Mouse (Mus musculus) right cerebral cortex, postnatal 36 days (tissue): Measurements from ENCODE around the gene Bcl2l12.

Experiments used
- DNase-seq, 2 experiments: peaks; one replicate each; pipeline ENCODE4 v3.0.0; 2022; ENCODE audit warnings: low spot score in 2 of 2, mixed read lengths in 1 of 2

Gene Bcl2l12

DNA sequence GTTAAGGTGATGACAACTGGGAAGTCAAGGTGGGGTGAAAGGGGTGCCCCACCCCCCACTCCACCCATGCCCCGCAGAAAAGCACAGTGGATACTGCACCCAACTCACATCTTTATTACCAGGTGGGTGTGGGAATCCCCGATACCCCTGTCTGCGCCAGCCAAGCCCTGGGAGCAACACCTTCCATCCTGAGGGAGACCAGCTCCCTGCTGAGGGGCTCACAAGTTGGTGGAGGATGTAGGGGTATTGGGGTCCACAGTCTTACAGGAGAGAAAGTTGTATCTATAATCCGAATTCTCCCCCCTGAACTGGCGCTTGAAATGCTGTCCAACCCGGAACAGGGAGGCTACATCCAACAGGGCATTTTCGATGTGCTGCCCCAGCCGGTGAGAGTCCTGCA, 39.2 kb downstream of the Bcl2l12 start:
- peak in 1 of 2 experiments; percentile 0 for DNase-seq

DNA sequence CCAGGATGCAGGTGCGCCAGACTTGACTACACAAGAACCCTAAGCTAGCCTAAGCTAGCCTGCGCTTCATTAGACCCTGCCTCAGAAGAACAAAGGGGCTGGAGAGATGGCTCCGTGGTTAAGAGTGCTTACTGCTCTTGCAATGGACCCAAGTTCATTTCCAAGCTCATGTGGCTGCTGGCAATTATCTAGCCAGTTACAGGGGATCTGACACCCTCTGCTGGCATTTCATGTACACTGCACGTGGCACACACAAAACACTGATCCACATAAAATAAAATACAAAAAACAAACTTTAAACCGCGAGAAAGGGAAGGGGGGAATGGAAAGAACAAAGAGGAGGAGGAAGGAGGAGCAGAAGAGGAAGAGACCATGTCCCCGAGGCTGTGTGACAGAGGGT, 40.3 kb downstream of the Bcl2l12 start:
- no peak for DNase-seq

DNA sequence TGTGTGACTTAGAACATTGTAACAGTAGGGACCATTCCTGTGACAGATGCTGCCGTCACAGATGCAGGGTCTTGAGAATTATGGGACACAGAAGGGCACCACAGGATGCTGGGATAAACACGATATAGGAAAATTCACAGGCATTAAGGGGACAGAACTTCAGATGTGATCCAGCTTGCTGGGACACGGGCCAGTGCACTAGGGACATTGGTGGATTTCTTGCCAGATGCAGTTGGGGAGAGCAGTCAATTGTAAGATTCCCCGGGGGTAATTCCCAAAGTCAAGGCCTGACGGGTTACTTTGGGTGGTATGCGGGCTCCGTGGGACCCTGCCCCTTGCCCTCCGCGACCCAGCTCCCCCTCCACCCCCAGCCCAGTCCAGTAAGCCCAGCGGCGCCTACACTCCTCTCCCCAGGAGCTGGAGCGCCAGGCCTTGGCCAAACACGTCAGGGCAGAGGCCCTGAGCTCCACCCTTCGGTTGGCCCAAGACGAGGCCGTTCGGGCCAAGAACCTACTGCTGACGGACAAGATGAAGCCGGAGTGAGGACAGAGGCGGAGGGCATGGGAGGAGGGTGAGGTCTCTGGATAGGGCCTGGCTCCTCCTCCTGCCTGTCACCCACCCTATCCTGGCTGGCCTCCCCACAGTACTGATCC, 41.2 kb downstream of the Bcl2l12 start:
- no peak for DNase-seq

DNA sequence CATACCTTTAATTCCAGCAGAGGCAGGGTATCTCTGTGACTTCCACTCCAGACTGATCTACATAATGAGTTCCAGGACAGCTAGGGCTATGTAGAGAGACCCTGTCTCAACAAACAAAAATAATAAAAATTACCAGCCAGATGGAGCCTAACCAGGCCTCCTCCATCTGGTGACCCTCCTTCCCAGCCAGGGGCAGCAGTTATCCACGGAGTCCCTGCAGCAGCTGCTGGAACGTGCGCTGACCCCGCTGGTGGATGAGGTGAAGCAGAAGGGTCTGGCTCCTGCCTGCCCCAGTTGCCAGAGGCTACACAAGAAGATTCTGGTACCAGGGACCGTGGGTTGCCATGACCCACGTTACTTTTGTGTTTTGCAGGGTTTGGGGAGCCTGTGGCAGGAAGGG, 42.2 kb downstream of the Bcl2l12 start:
- DNase-seq, result no peak

DNA sequence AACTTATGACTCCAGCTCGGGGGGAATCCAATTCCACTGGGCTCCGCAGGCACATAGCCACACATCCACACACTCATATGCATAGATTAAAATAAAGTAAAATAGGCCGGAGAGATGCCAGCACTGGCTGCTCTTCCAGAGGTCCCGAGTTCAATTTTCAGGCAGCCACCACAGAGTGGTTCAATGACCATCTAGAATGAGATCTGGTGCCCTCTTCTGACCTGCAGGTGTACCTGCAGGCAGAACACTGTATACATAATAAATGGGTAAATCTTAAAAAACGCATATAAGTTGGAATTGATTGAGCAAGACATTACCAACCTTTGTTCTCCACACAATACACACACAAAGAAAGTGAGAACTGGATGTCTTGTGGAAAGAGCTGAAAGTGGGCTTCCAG, 42.9 kb downstream of the Bcl2l12 start:
- DNase-seq, result no peak

DNA sequence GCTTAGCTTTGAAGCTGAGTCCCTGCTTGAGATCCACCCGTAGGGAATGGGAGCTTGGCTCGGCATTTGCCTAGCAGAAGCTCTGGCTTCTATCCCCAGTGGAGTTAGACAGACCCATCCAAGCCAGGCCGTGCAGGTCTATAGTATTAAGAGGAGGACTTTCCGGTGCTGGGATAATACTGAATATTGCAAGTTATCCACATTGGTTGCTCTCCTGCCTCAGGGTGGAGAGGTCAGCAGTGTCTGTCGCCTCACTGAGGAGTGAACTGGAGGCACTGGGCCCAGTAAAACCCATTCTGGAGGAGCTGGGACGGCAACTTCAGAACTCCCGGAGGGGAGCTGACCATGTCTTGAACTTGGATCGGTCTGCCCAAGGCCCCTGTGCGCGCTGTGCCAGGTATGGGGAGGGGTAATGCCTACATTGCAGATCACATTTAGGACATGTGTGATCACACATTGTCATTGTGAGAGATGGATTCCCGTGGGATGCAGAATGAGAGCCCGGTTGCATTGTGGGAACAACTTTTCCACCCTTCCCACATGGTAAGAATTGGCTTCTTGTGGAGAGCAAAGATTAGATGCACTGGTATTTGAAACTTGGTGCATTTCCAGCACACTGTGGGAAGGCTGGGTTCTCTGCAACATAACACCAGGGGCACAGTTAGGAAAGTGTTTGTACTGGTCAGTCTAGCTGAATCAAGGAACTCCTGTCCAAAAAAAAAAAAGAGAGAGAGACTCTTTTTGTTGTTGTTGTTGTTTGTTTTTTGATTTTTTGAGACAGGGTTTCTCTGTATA, 44.2 kb downstream of the Bcl2l12 start:
- DNase-seq, result no peak

DNA sequence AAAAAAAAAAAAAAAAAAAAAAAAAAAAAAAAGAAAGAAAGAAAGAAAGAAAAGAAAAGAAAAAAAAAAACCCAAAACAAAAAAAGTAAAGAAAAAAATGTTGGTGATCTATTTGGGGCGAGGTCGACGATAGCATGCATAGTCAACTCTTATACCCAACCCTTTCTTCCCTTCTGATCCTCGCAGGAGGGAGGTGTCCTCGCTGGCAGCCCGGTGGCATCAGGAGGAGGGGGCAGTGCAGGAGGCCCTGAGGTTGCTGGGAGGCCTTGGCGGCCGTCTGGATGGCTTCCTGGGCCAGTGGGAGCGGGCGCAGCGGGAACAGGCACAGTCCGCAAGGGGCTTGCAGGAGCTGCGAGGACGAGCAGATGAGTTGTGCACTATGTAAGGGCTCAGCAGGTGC, 45.0 kb downstream of the Bcl2l12 start:
- DNase-seq, result no peak

DNA sequence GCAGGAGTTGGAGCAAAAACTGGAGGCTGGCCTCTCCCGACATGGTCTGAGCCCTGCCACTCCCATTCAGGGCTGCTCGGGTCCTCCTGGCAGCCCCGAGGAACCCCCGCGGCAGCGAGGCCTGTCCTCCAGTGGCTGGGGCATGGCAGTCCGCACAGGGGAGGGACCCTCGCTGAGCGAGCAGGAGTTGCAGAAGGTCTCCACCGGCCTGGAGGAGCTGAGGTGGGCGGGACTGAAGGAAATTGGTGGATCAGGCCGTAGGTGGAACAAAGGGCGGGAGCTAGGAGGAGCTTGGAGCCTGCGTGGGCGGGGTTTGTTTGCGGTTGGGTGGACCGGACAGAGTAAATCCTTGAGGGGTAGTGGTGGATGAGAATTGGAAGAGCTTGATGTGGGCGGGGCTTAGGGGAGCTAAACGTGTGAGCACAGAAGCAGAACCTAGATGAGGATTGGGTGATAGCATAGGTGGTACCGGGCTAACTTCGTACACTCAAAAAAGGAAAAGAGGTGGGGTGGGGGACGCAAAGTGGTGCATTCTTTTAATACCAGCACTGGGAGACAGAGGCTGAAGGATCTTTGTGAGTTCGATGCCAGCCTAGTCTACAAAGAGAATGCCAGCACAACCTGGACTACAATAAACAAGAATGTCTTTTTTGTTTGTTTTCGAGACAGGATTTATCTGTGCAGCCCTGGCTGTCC, 45.8 kb downstream of the Bcl2l12 start:
- peak; percentile 81 to 85 for DNase-seq

DNA sequence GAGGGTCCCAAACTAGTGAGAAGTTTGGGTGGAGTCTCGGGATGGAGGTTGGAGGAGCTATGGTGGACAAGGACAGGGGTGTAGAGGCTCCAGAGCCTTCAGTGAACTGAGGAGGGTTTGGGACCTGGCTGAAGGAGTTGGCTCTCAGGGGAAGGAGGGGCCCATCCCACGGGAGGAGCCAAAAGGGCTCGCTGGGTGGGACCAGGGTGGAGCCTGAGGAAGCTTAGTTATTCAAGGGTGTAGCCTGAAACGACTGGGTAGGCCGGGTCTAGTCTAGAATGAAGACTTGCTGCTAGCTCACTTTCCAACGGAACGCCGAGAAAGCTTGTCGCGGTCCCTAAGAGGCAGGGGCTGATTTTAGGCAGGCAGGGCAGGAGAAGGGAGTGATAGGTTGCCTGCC, 46.6 kb downstream of the Bcl2l12 start:
- no peak for DNase-seq

DNA sequence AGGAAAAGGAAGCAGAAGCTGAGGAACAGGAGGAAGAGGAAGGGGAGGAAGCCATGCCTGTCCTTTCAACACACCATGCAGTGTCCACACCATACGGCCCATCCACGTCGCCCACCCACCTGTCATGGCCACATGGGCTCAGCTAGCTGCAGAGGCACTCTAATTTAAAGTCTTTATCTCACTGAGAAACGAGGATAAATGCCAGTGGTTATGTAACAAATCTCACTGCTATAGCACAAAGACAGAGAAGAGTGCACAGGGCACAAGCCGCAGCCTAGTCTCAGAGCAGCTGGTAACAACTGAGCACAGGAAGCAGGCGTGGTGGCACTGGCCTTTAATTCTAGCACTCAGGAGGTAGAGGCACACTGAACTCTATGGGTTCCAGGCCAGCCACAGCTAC, 48.6 kb downstream of the Bcl2l12 start:
- DNase-seq, result no peak

DNA sequence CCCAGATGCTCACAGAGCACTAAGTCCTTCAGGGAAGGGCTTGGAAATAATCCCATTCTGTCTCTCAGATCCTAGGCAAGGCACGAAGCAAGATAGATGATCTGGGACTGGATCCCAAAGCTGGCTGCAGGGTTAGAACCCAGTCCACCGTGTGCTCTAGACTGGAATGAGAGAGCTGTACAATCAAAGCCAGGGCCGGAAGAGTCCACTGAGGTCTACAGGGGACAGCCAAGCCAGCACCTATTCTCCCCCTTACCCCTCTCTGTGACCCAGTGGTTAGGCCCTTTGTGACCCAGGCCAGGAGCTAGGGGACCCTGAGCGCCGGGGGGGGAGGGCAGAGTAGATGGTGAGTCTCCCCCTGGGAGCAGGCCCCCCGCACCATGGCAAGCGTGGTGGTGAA, 55.6 kb downstream of the Bcl2l12 start, which contains the start of gene Tsks:
Tsks (plus strand) TSS at position 301 of the 400 bp plus-strand sequence.
- DNase-seq, result no peak
